Mouse (Mus musculus): ENCODE results near the gene Ttc21b.
"Not testable (repeated sequence)": the region's sequence is repeated elsewhere in the genome, so short reads cannot be mapped to it uniquely, and the experiment has no call there.

The Ttc21b gene

GRCm38 (mm10) chr2:66256220-66257131 lies at the start of gene Ttc21b:
Gene Ttc21b, minus strand, starts transcription at chr2:66256617.
- peak; percentile 92 for DNase-seq

DNA sequence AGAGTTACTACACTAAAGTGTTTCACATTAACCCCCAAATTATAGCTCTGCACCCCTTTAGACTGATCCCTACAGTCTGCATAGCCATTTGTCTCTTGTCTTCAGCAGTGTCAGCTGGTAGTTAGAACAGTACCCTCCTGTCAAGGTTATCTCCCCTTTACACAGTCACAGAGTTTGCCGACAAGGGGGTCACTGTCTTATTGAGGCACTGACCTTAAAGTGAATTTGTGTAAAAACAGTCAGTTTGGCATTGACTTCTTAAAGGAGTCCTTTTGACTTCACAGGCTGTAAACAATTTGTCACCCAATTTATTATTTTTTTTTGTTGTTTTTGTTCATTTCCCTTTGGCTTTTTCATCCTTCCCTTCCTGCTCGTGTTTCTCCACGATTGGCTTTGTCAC lies 16.1 kb upstream of the Ttc21b start:
- DNase-seq, result no peak

- no peak for DNase-seq
Observed at GRCm38 (mm10) chr2:66244013-66244412, 12.4 kb downstream of the Ttc21b start.

DNA sequence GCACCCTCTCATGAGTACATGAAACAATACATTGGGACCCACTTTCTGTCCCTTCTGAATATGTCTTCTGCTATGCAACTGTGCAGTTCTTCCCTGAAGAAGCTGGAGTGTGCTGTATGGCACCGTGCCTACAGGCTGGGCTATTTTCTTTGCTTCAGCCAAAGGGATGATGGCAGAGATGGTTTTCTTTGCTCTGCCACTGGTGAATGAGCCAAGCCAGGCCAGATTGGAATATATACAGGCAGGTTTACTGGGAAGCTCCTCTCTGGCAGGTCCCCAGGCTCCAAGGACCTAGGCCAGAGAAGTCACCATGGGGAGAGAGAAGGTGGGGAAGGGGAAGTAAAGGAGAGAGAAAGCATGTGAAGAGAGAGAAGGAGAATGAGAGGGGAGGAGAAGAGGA lies 16.1 kb downstream of the Ttc21b start:
- no peak for DNase-seq

DNA sequence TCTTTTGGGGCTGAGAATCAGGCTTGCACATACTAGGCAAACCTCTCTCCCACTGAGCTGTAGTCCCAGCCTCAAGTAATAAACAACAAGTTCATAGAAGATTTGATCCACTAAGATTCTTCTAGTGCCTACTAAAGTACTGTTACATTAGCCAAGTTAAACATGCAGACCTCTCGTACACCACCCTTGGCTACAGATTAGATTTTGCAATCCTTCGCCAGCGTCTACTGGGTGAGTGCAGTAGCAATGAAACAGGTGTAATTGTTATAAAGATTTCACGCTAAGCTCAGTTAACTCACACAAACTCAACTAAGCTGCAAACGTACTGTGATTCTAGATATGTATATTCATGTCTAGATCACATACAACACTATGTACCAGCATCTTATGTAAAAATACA lies 17.5 kb downstream of the Ttc21b start:
- DNase-seq, result no peak

DNA sequence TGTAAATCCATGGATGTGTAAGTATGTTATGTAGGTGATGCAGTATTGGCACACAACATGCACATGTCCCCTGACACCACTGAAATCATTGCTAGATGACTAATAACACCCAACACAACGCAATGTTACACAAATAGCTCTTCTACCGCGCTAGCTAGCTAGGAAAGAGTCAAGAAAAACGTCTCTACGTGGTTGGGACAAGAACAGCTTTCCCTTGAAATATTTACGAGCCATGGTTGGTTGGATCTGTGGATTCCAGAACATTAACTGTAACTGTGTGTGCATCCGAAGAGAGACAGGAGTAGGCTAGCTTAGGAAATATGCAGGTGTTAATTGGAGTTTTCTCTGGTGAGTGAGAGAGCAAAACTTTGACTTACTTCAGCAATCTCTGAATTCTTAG lies 35.5 kb downstream of the Ttc21b start:
- no peak for DNase-seq

- DNase-seq, result no peak
Observed at GRCm38 (mm10) chr2:66209875-66210274, 46.5 kb downstream of the Ttc21b start.

DNA sequence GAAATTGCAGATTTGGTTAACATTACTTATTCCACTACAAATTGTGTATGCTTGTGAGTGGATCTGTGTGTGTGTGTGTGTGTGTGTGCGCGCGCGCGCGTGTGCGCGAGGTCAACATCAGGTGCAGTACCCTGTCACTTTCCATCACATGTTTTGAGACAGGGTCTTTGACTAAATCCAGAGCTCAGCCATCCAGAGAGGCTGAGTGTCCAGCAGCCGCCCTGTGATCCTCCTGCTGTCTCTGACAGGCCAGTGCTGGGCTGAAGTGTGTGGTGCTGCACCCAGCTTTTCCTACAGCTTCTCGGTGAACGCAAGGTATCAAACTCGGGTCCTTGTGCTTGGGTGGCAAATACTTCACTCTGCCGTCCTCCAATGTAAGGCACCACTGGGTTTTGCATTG lies 47.1 kb downstream of the Ttc21b start:
- no peak for DNase-seq

- DNase-seq, result no peak
Observed at GRCm38 (mm10) chr2:66206796-66207195, 49.6 kb downstream of the Ttc21b start.

DNA sequence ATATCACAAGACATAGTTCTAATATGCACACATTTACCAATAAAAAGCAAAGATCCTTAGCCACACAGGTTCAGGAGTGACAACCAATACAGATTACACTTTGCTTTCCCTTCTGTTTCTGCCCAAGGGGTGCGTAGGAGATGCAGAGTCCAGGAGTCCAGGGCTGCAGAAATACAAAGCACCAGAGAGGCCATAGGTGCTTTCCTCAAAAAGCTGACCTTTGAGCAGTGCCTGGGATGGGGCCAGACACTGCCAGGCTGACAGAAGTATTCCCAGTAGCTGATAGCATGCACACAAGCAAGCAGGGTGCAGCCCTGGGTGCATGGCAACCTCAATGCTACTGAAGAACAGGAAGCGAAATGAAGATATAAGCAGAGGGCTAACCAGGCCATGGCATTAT lies 52.2 kb downstream of the Ttc21b start:
- no peak for DNase-seq

DNA sequence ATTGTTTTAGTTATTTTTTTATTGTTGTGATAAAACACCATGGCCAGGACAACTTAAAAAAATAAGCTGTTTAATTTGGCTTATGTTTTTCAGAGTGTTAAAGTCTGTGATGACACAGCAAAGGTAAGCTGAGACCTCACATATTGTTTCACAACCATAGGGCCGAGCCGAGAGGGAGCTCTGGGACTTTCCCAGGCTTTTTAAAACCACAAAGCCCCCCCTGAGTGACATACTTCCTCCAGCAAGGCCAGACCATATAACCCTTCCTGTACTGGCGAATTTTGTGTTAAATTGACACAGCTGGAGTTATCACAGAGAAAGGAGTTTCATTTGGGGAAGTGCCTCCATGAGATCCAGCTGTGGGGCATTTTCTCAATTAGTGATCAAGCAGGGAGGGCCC lies 56.2 kb downstream of the Ttc21b start:
- no peak for DNase-seq

DNA sequence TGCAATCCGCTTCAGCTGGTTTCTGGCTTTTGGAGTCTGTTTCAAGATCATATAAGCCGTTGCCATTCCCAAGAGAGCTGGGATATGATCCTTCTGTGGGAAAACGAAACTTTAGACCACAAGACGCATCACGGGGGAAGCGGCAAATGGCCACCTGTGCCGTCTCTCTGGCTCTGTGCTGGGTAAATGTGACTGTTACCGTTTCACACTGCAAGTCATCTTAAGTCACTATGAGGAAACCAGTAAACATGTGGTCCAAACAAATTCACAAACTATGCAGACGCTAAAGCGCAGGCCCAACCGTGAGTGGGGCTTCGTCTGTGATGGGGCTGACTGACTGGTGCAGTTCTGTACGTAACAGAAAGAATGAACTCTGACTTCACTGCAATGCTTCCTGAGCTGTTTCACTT lies 64.7 kb downstream of the Ttc21b start:
- no peak for DNase-seq

GRCm38 (mm10) chr2:66190157-66190556 lies 66.3 kb downstream of the Ttc21b start:
- DNase-seq, result no peak

GRCm38 (mm10) chr2:66189197-66189596 lies 67.2 kb downstream of the Ttc21b start:
- DNase-seq, result not testable (repeated sequence)

GRCm38 (mm10) chr2:66187520-66187919 lies 68.9 kb downstream of the Ttc21b start:
- DNase-seq, result no peak

GRCm38 (mm10) chr2:66184431-66185164 lies 71.8 kb downstream of the Ttc21b start:
- no peak for DNase-seq

- DNase-seq, result peak; percentile 26
Observed at GRCm38 (mm10) chr2:66180293-66180692, 76.1 kb downstream of the Ttc21b start.

GRCm38 (mm10) chr2:66179782-66180181 lies 76.6 kb downstream of the Ttc21b start:
- no peak for DNase-seq

GRCm38 (mm10) chr2:66178848-66179215 lies 77.6 kb downstream of the Ttc21b start:
- DNase-seq, result no peak

- no peak for DNase-seq
Observed at GRCm38 (mm10) chr2:66177886-66178847, 78.2 kb downstream of the Ttc21b start.

- no peak for DNase-seq
Observed at GRCm38 (mm10) chr2:66177017-66177416, 79.4 kb downstream of the Ttc21b start.

GRCm38 (mm10) chr2:66173134-66173533 lies 83.3 kb downstream of the Ttc21b start:
- DNase-seq, result no peak

DNA sequence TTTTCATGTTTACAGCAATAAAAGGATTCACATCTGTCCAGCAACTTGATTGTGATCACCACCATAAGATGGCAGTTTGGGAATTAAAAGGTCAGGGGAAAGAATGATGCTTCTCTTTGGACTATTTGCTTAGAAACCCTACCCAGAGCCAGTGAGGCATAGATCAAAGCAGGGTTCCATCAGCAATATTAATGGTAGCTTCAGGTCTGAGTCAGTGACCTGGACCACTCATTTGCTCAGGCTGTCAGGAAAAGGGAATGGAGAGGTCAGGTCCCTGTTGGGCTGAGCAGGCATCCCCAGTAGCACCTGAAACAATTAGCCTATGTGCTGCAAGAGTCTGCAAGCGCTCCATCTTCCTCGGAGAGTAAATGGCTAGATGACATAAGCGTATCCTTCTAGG lies 84.8 kb downstream of the Ttc21b start:
- DNase-seq, result no peak
